Mouse (Mus musculus): ENCODE data around the gene Crls1. TPM values are rescaled to one million over a fixed set of nuclear protein-coding genes. Genes with fewer than 3 reads are reported as not detected.

Gene Crls1
- polyA plus RNA-seq (2014; fragmentation: Nextera tagmentation; extraction: Ambion mirVana) = 24.7 and 25.5 TPM in 2 replicates

DNA sequence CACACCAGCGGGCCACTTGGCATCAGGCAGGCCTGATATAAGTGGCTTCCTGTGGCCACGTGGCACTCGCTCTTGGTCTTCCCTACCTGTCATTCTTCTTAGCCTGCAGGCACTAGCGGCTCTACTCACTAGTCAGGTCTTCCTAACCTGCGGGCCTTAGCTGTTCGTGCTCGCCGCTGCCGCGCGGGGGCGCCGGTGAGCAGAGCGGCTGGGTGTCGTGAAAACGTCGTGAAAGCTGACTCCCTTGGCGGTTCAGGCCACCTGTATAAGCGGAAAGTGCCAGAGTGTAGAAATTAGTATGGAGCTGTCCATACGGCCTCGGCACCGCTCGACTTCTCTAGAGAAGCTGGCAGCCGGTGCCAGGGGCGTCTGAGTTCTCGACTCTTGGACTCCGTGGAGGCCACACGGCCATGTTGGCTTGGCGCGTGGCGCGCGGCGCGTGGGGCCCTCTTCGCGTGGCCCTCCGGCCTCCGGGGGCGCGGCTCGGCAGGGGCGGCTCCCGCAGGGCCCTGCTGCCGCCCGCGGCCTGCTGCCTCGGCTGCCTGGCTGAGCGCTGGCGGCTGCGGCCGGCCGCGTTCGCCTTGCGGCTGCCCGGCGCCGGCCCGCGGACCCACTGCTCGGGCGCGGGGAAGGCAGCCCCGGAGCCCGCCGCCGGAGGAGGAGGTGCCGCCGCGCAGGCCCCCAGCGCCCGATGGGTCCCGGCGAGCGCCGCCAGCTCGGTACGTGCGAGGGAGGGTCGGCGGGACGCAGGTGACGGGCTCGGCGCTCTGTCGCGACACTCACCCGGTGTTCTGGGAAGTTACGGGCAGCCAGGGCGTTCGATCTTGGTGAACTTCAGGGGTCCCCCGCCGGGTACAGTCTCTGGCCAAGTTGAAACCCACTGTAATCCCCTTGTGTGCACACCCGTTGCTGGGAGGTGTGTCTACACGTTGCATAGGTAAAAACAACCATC, at the start of gene Crls1:
TSS of gene Crls1 (plus strand) at position 260 of the 952 bp plus-strand sequence.
- WGBS = under 1% methylated on average over 90 of the region's 96 CpGs
- peak within 1 kb of the TSS; percentile 85 for H3K4me2 ChIP-seq
- H3K27ac ChIP-seq (ENCODE audit: low read depth, low read length) = peak within 1 kb of the TSS; percentile 20; the same call in 1 of the 2 replicates
- no peaks in the 10 kb centered on the region; the same call in none of the 2 replicates for H3K36me3 ChIP-seq (ENCODE audit: control insufficient read depth, insufficient read depth, low read length)
- H3K4me3 ChIP-seq (ENCODE audit: low read depth, low read length) = peak within 1 kb of the TSS; percentile 95
- H3K27me3 ChIP-seq (ENCODE audit: control insufficient read depth, insufficient read depth, low read length) = no peaks in the 10 kb centered on the region
- peak; percentile 92 for ATAC-seq (ENCODE audit: low FRiP score)
- peaks cover 10% of the 10 kb centered on the region for H3K4me1 ChIP-seq (ENCODE audit: control insufficient read depth, insufficient read depth, low read length)
- no peaks in the 10 kb centered on the region for H3K9me3 ChIP-seq (ENCODE audit: control insufficient read depth, low read length)
- peak; percentile 100 for DNase-seq (ENCODE audit: low spot score, missing footprints)
- peak within 1 kb of the TSS; percentile 91 for H3K9ac ChIP-seq (ENCODE audit: low read length)

DNA sequence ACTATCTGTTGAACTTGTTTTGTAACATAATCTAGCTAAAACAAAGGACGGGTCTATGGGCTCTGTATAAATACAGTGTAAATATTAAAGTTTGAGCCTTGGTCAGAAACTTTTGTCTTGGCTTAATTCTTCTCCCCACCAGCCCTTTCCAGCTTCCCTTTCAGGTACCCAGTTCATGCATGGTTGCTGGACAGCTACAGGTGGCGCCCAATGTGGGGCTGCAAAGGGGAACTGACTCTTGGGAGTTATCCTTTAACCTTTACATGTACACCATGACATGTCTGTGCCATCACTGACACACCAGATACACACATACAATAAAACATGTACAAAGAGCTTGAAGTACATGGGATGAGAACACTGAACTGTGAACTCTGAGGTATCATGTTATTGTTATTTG, 43.5 kb upstream of the Crls1 start:
- WGBS = 92% methylated on average over 2 of the region's 2 CpGs
- H3K36me3 ChIP-seq (ENCODE audit: control insufficient read depth, insufficient read depth, low read length) = peaks cover 15% of the 10 kb centered on the region
- H3K9me3 ChIP-seq (ENCODE audit: control insufficient read depth, low read length) = no peaks in the 10 kb centered on the region
- no peak overlapping the region for H3K9ac ChIP-seq (ENCODE audit: low read length)
- ATAC-seq (ENCODE audit: low FRiP score) (no peak), DNase-seq (ENCODE audit: low spot score, missing footprints) (no peak)
- H3K4me2 ChIP-seq = no peak overlapping the region
- H3K27ac ChIP-seq (ENCODE audit: low read depth, low read length) = no peak overlapping the region
- H3K27me3 ChIP-seq (ENCODE audit: control insufficient read depth, insufficient read depth, low read length) = no peaks in the 10 kb centered on the region
- no peak overlapping the region for H3K4me3 ChIP-seq (ENCODE audit: low read depth, low read length)
- H3K4me1 ChIP-seq (ENCODE audit: control insufficient read depth, insufficient read depth, low read length) = no peaks in the 10 kb centered on the region

DNA sequence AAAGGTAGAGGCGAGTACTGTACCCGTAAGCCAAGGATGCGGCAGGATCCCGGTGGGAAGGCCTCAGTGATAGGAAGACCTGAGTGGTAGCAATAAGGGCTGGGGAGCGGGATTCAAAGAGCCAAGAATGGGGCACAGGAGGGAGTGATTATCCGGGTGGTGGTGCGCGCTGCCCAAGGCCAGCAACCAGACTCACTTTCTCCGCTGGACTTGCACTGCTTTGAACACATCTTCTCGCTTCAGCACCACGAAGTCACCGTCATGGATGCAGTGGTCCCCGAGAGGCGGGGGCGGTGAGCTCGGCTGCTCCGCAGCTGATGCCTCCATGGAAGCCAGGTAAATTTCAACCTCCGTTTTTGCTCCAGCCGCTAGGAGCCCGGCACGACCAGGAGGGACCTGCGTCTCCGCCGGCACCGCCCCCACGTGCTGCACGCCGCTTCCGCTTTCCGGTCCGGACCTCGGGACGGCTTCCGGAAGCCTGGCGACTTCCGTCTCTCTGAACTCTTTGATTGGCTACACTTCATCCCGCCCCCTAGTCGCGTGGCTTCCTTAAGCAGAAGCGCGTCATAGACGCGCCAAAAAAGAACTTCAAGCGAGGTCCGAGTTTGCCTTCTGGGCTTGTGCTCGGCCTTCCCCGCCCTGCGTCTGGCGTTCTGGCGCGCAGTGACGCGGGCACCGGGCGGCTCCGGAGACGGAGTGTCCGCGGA, 30.7 kb upstream of the Crls1 start, which contains the start of the genes Trmt6 and Mcm8:
TSS of gene Trmt6 (minus strand) at position 448 of the 707 bp plus-strand sequence.
TSS of gene Mcm8 (plus strand) at position 534 of the 707 bp plus-strand sequence.
- no peaks in the 10 kb centered on the region; the same call in 1 of the 2 replicates for H3K36me3 ChIP-seq (ENCODE audit: control insufficient read depth, insufficient read depth, low read length)
- DNase-seq (ENCODE audit: low spot score, missing footprints) (peak; percentile 98), ATAC-seq (ENCODE audit: low FRiP score) (peak; percentile 100)
- H3K4me1 ChIP-seq (ENCODE audit: control insufficient read depth, insufficient read depth, low read length) = peaks cover 7% of the 10 kb centered on the region
- peak within 1 kb of the TSS; percentile 73 for H3K9ac ChIP-seq (ENCODE audit: low read length)
- no peaks in the 10 kb centered on the region for H3K9me3 ChIP-seq (ENCODE audit: control insufficient read depth, low read length)
- H3K27ac ChIP-seq (ENCODE audit: low read depth, low read length) = peak within 1 kb of the TSS; percentile 63
- H3K4me3 ChIP-seq (ENCODE audit: low read depth, low read length) = peak within 1 kb of the TSS; percentile 81
- peak within 1 kb of the TSS; percentile 85 for H3K4me2 ChIP-seq
- under 1% methylated on average over 59 of the region's 59 CpGs for WGBS
- H3K27me3 ChIP-seq (ENCODE audit: control insufficient read depth, insufficient read depth, low read length) = no peaks in the 10 kb centered on the region

DNA sequence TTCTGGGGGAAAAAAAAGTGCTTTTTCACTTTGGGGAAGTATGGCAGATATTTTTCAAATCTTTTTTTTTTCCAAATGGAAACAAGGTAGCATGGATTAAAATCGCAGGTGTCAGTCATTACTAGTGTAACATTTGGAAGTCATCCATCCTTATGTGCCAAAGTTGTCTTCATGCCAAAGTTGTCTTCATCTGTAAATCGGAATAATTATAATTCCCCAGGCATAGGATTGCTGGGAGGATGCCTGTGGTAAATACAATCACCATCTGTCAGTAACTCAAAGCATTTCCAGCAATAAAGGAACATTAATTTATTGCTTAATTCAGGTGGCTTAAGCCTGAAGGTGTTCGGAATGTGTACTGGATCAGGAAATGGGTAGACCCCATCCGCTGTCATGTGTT, 5.4 kb upstream of the Crls1 start:
- no peak overlapping the region for H3K4me3 ChIP-seq (ENCODE audit: low read depth, low read length)
- WGBS = 96% methylated on average over 4 of the region's 4 CpGs
- no peak overlapping the region for H3K4me2 ChIP-seq
- no peak overlapping the region for H3K9ac ChIP-seq (ENCODE audit: low read length)
- DNase-seq (ENCODE audit: low spot score, missing footprints) = no peak
- ATAC-seq (ENCODE audit: low FRiP score) = no peak
- H3K27me3 ChIP-seq (ENCODE audit: control insufficient read depth, insufficient read depth, low read length) = no peaks in the 10 kb centered on the region
- H3K9me3 ChIP-seq (ENCODE audit: control insufficient read depth, low read length) = no peaks in the 10 kb centered on the region
- no peaks in the 10 kb centered on the region; the same call in 1 of the 2 replicates for H3K36me3 ChIP-seq (ENCODE audit: control insufficient read depth, insufficient read depth, low read length)
- H3K27ac ChIP-seq (ENCODE audit: low read depth, low read length) = no peak overlapping the region
- no peaks in the 10 kb centered on the region for H3K4me1 ChIP-seq (ENCODE audit: control insufficient read depth, insufficient read depth, low read length)

DNA sequence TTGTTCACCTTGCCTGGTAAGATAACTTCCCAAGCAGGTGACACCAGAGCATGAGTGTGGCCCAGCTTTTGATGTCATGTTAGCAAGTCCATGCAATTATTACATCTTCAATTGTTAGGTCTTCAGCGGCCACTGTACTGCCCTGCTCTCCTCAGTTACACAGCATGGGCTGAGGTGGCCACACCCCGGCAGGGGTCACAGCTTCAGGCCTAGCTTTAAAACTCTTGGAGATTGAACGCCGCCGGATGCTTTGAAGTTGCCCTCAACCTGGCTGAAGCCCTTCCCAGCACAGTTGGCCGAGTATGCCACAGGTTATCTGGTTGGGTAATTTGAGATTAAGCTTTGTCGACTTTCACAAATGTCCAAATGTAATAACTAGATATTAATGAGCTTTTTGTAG, 1.1 kb downstream of the Crls1 start:
- no peaks in the 10 kb centered on the region; the same call in none of the 2 replicates for H3K36me3 ChIP-seq (ENCODE audit: control insufficient read depth, insufficient read depth, low read length)
- peak overlapping the region; percentile 91; the same call in 1 of the 2 replicates for H3K9ac ChIP-seq (ENCODE audit: low read length)
- no peaks in the 10 kb centered on the region for H3K27me3 ChIP-seq (ENCODE audit: control insufficient read depth, insufficient read depth, low read length)
- peak overlapping the region; percentile 85 for H3K4me2 ChIP-seq
- H3K9me3 ChIP-seq (ENCODE audit: control insufficient read depth, low read length) = no peaks in the 10 kb centered on the region
- WGBS = 46% methylated on average over 7 of the region's 7 CpGs
- DNase-seq (ENCODE audit: low spot score, missing footprints) (no peak), ATAC-seq (ENCODE audit: low FRiP score) (0 out of 2 replicates have a peak, but pooled peaks have one; percentile 28)
- peak overlapping the region; percentile 95 for H3K4me3 ChIP-seq (ENCODE audit: low read depth, low read length)
- H3K4me1 ChIP-seq (ENCODE audit: control insufficient read depth, insufficient read depth, low read length) = peaks cover 10% of the 10 kb centered on the region
- no peak overlapping the region for H3K27ac ChIP-seq (ENCODE audit: low read depth, low read length)

DNA sequence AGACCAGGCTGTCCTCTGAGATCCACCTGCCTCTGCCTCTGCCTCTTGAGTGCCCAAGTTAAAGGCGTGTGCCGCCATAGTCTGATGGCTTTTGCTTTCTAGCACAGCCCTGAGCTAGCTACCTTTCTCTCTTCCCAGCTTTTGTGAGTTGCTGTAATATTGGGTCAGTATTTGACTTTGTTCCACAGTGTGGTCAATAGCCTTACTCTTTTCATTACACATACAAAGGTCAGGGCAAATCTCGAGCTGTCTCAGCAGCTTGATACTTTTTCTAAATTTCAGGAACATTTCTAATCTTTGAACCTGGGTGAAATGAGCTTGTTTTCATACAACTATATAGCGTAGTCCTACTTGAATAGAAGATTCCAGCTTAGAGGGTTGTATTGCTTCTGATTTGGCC, 1.9 kb downstream of the Crls1 start:
- no peak overlapping the region for H3K27ac ChIP-seq (ENCODE audit: low read depth, low read length)
- WGBS = 87% methylated on average over 4 of the region's 4 CpGs
- no peak for ATAC-seq (ENCODE audit: low FRiP score)
- H3K4me2 ChIP-seq = no peak overlapping the region
- no peaks in the 10 kb centered on the region for H3K9me3 ChIP-seq (ENCODE audit: control insufficient read depth, low read length)
- no peak overlapping the region for H3K4me3 ChIP-seq (ENCODE audit: low read depth, low read length)
- no peak overlapping the region for H3K9ac ChIP-seq (ENCODE audit: low read length)
- no peaks in the 10 kb centered on the region; the same call in none of the 2 replicates for H3K36me3 ChIP-seq (ENCODE audit: control insufficient read depth, insufficient read depth, low read length)
- no peaks in the 10 kb centered on the region for H3K27me3 ChIP-seq (ENCODE audit: control insufficient read depth, insufficient read depth, low read length)
- DNase-seq (ENCODE audit: low spot score, missing footprints) = no peak
- H3K4me1 ChIP-seq (ENCODE audit: control insufficient read depth, insufficient read depth, low read length) = peaks cover 10% of the 10 kb centered on the region

DNA sequence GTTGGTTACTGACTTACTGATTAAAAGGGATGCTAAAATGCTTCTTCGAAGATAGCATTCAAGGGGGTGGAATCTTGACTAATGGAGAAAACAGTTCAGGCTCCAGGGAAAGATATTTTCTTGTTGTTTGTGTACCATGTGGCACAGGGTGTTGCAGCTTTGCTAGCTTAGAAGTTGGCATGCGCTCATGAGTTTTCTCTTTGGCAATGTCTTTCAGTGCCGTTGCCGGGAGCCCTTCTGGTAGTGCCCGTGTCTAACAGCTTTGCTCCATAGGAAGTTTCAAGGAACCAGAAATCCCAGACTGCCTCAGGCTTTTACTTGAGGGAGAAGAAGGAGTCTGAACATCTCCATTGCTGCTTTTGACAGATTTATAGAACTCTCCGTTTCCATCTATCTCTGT, 2.7 kb downstream of the Crls1 start:
- no peaks in the 10 kb centered on the region; the same call in none of the 2 replicates for H3K36me3 ChIP-seq (ENCODE audit: control insufficient read depth, insufficient read depth, low read length)
- H3K4me2 ChIP-seq = no peak overlapping the region
- no peaks in the 10 kb centered on the region for H3K27me3 ChIP-seq (ENCODE audit: control insufficient read depth, insufficient read depth, low read length)
- WGBS = 93% methylated on average over 6 of the region's 6 CpGs
- H3K9ac ChIP-seq (ENCODE audit: low read length) = no peak overlapping the region
- ATAC-seq (ENCODE audit: low FRiP score) = no peak
- DNase-seq (ENCODE audit: low spot score, missing footprints) = no peak
- no peaks in the 10 kb centered on the region for H3K9me3 ChIP-seq (ENCODE audit: control insufficient read depth, low read length)
- H3K4me3 ChIP-seq (ENCODE audit: low read depth, low read length) = no peak overlapping the region
- peaks cover 10% of the 10 kb centered on the region for H3K4me1 ChIP-seq (ENCODE audit: control insufficient read depth, insufficient read depth, low read length)
- no peak overlapping the region for H3K27ac ChIP-seq (ENCODE audit: low read depth, low read length)

DNA sequence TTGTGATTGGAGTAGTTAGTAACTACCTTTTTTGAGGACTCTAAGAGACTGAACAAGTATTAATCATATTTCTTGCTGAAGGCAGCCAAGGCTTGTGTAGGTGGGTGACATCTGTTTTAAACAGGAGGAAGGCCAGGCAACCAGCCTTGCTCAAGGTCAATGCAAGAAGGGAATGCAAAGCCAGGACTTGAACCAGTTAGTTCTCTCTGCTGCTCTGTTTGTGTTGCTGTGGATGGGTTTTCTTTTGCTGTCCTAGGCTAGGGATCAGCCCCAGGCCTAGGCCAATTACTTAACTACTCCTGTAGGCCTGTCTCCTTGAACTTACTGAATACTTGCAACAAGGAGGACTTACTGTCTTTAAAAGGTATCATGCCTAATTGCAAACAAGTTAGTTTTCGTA, 6.6 kb downstream of the Crls1 start:
- H3K4me2 ChIP-seq = no peak overlapping the region
- no peaks in the 10 kb centered on the region for H3K27me3 ChIP-seq (ENCODE audit: control insufficient read depth, insufficient read depth, low read length)
- no peak for ATAC-seq (ENCODE audit: low FRiP score)
- peaks cover 3% of the 10 kb centered on the region; the same call in 1 of the 2 replicates for H3K4me1 ChIP-seq (ENCODE audit: control insufficient read depth, insufficient read depth, low read length)
- no peak overlapping the region for H3K27ac ChIP-seq (ENCODE audit: low read depth, low read length)
- no peaks in the 10 kb centered on the region for H3K9me3 ChIP-seq (ENCODE audit: control insufficient read depth, low read length)
- no peak overlapping the region for H3K4me3 ChIP-seq (ENCODE audit: low read depth, low read length)
- H3K9ac ChIP-seq (ENCODE audit: low read length) = no peak overlapping the region
- H3K36me3 ChIP-seq (ENCODE audit: control insufficient read depth, insufficient read depth, low read length) = no peaks in the 10 kb centered on the region; the same call in none of the 2 replicates
- WGBS = 91% methylated on average over 1 of the region's 1 CpGs
- no peak for DNase-seq (ENCODE audit: low spot score, missing footprints)

Measured in midbrain, embryonic 11.5 days (tissue).